Mouse (Mus musculus): ENCODE data around the gene Rnase2a.
"Not testable (repeated sequence)": the region's sequence is repeated elsewhere in the genome, so short reads cannot be mapped to it uniquely, and the experiment has no call there.

Rnase2a gene

DNA sequence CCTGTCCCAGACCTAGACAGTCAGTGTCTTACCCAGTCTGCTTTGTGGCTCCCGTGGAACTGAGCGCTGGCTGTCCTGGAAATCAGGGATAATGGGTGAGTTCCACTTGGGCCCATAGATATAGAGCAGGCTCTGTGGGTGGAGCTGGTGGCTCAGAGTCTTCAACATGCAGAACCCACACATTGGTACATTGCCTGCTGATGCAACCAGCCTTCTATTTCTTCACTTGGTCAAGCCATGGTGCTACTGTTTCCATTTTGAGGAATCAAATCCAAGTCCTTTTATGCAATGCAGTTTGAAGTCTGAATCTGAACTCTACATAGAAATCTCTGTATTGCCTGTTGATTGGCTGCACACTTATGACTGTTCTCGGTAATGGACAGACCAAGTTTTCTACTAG lies at the start of gene Rnase2a:
Rnase2a (minus strand) TSS at position 72 of the 400 bp plus-strand sequence.
- no peak for DNase-seq

DNA sequence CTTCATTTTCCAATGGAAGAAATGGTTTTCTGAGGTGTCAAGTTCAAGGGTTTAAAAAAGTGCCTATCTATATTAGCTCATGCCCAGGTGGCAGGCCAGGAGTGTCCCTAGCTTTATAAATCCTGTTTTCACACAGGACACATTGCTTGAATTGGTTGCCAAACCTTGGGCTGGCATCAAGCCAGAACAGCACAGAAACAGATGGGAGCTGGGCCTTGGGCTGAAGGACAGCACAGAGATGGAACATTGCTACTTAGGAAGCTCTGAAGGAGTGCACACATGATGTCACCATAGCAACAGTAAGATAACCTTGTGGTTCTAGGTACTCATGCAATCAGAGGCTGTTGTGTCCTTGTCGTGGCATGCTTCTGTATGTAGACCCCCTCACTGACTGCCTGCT lies 35.6 kb upstream of the Rnase2a start:
- no peak for DNase-seq

DNA sequence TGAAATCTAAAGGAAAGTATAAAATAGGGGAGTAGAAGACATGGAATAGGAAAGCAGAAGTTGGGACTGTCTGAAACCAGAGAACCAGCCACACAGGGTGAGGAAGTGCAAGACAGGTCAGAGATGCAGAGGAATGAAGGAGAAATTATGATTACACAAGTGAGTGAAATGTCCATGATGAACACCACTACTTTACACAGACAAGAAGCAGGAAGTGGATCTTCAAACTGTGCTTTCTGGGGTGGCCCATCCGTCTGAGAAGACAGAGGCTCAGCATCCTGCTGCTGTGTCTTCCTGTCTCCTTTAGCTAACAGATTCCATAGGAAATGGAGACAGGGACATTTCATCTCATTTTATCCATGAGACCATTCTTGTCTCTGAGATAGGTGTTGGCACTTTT lies 22.6 kb upstream of the Rnase2a start:
- not testable (repeated sequence) for DNase-seq

DNA sequence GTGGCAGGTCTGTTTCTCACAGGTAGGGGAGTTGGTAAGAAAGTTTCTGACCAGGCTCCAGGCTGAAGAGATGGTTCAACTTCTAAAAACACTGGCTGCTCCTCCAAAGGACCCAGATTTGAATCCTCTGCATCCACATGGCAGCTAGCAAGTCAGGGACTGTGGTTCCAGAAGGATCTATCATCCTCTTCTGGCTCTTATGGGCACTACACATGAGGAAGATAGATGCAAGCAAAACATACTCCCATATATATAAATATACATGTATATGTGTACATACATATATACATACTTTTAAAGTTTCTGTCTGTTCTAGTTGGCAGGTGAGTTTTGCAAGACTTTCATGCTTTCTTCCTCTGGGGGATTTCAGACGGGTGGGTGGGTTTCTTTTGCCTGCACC lies 12.8 kb upstream of the Rnase2a start:
- no peak for DNase-seq

DNA sequence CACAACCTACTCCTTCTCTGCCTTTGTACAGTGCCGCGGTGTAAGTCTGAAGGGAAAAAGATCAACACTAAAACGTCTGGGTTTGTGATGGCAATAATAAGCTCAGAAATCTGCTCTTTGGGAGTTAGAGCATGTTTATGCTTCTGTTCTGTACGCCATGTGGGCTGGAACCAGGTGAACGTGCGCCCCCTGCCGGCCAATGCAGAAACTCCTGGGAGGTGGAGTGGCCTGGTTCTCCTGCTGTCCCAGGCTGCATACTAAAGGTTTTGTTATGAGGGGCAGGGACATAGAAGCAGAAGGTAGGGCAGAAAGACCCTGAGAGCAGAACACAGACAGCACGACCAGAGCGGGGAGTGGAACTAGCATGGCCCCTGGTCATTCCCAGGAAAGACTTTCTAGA lies 10.2 kb upstream of the Rnase2a start:
- peak; percentile 76 for DNase-seq

DNA sequence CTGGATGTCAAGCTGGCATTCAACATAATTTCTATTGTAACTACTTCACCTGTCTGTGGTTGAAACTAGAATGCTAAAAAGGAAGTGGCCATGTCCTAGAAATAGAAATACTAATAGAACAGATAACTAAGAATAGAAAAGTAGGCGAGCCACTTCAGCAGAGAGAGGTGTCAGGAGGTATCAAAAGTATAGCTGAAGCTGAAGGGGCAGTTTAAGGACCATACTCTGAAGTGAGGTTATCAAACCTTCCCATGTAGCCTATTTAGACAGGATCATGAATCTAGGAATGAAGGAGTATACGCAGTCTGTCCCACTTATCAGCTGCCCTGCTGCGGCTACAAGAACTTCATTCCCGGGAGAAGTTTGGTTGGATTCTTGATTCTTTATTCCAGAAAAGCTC lies 9.8 kb upstream of the Rnase2a start:
- DNase-seq: no peak

DNA sequence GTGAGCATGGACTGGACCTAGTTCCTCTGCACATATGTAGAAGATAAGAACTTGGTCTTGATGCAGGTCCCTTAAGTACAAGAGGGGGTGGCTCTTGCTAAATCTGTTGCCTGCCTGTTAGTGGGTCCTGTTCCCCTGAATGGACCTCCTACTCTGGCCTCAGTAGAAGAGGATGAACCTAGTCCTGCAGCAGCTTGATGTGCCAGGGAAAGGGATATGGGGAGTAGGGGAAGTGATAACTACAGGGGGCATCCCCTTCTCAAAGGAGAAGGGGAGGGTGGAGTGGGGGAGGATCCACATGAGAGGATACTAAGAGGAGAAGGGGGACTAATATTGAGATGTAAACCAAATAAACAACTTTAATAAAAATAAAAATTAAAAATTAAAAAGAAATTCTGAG lies 6.5 kb upstream of the Rnase2a start:
- DNase-seq: no peak

DNA sequence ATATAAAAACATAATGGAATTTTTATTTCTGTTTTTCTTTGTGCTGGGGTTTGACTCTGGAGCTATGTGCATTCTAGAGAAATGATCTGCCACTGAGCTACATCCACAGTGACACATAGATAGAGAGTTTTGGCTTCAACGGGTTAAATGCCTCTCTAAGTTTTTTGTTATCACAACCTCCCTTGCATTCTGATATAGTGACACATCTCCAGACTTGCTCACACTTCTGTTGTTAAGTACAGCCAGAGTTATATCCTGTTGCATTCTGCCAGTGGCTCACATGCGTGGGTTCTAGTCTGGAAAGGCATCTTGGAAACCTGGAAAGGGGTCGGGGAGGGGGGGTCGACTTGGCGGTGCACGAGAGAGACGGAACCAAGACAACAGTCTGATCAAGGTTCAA lies 3.8 kb upstream of the Rnase2a start:
- no peak for DNase-seq

DNA sequence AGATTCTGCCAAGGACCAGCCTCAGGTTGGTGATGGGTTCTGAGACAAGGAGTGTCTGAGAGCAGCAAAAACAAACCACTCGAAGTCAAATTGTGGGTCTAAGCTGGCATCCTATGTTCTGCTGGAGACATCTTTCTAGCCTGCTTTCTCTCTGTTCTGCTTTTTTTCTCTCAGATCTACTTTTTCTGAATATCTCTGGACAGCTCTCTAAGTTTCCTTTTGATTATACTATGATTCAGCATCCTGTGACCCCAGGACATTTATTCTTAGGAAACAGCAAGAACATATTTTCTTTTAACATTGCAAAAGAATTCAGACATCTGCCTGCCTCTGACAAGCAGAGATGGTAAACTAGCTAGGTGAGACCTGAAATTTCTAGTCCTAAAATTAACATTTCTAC lies 2.3 kb downstream of the Rnase2a start:
- DNase-seq: no peak

DNA sequence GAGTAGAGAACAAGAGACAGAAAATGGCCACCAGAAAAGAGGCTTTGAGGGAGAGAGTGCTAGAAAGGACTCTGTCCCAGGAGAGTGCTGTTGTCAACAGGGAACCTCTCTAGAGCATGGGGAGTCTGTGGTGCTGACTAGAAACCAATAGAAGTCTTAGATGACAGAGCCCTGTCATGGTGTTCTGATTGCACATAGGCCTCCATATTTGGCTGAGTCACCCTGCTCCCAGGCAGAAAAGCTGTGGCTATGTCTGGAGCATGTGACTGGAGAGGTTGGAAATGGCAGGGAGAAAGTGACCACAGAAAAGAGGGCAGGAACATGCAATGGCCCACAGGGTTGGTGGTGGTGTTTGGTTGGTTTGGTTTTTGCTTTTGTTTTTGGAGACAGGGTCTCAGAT lies 3.7 kb downstream of the Rnase2a start:
- not testable (repeated sequence) for DNase-seq

DNA sequence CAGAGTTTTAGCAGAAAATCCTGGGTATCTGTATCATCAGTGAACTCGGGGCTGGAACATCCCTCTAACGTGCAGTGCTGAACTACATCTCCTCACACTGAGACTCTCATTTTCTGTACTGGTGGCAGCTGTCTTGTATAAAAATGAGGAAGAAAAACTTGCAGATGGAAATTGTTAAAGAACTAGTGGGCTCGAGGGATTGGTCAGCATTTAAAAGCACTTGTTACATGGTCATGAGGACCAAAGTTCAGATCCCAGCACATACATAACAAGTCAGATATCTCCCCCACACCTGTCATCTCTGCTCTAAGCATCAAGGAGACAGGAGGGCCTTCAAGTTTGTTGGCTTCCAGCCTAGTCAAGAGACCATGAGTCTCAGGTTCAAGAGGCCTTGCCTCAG lies 5.6 kb downstream of the Rnase2a start:
- no peak for DNase-seq

DNA sequence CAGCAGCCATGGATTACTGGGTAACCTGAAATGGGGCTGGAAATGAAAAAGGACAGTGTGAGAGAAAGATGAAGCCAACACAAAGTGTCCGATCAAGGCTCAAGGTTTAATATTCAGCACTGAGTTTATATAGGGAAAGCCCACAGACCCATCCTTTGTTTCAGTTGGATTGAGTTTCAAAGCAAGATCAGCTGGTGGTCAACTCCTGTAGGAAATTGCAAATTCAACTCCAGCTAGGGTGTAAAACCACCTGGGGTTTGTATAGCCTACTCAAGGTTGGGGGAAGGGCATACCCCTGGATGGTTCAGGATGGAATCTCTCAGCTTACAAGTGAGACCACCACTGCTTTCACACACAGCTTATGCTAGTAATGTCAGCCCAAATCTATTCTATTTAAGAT lies 8.2 kb downstream of the Rnase2a start:
- no peak for DNase-seq

DNA sequence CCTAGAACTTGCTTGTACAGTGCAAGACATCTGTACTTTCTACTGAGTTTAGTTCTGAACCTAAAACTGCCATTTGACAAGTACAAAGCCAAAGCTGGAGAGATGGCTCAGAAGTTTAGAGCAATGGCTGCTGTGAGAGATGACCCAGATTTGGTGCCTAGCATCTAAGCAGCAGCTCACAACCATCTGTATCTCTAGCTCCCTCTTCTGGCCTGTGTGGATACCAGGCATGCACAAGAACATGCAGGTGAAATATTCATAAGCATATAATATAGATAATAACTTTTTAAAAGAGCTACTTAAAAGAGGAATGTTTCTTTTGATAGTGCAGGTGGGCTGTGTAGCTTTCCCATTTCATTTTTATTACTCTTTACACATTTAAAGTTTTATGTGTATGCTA lies 15.0 kb downstream of the Rnase2a start:
- DNase-seq: peak; percentile 20

DNA sequence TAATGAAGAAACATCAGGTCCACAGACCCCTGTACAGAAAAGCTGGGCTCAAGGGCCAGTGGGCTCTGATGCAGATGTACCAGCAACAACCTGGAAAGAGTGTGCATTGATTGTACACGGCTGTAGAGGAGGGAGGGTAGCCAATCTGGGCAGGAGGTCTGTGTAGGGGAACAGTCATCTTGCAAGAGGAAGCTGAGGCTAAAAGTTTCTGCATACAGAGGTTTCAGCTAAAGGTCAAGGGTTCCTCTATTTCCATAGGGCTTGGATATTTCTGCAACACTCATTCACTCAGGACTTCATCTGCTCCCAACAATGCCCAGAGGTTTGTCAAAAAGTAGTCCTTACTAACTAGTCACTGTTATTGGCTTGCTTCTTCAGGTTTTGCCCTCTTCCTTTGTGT lies 18.4 kb downstream of the Rnase2a start:
- not testable (repeated sequence) for DNase-seq

DNA sequence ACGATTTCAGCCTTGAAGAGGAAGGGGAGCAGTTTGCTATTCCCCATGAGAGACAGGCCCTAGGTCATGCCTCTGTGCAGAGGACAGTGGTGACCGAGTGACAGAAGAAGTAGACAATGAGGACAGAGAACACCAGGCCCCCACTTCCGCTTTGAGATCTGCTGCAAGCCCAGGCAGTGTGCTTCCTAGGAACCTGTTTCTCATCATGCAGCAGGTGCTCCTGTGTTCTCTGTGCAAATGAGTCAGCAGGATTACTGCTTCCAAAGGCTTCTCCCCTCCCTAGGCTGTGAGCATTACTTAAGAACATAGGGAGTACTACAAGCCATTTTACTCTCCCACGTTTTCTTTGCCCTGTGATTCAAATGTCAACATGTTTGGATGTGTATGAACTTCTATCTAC lies 26.3 kb downstream of the Rnase2a start:
- DNase-seq: not testable (repeated sequence)

DNA sequence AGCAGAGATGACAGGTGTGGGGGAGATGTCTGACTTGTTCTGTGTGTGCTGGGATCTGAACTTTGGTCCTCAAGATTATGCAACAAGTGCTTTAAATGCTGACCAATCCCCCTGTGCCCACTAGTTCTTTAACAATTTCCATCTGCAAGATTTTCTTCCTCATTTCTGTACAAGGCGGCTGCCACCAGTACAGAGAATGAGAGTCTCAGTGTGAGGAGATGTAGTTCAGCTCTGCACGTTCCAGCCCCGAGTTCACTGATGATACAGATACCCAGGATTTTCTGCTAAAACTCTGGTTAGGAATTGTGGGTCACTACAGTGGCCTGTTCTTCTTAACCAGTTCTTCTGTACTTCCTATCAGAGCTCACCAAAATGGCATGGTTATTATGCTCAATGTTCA lies 35.8 kb downstream of the Rnase2a start:
- DNase-seq: not testable (repeated sequence)
